Mouse (Mus musculus) liver, adult 2 months (tissue): ENCODE measurements around the gene Ankrd13d.

Source experiments
- CTCF ChIP-seq: fragments of 200-500 bp; IDR thresholded peaks from 2 replicates; pipeline ENCODE4 v1.5.1; 2011; ENCODE audit warnings: low read depth, low read length, control low read depth
- POLR2A ChIP-seq: fragments of 200-500 bp; IDR thresholded peaks from 2 replicates; pipeline ENCODE4 v1.6.1; 2011; ENCODE audit warnings: low read length, control low read depth; ENCODE audit not compliant: insufficient read depth; ENCODE audit errors: extremely low read depth

- TF ChIP-seq CTCF (no peak), POLR2A (no peak)
Measured at GRCm38 (mm10) chr19:4270187-4270586, 12.8 kb downstream of the Ankrd13d start.
